Mouse (Mus musculus) neural tube, embryonic 11.5 days (tissue): ENCODE measurements around the gene Acpp. TPM values are rescaled to one million over a fixed set of nuclear protein-coding genes. Genes with fewer than 3 reads are reported as not detected.
"Not testable (repeated sequence)": the region's sequence is repeated elsewhere in the genome, so short reads cannot be mapped to it uniquely, and the experiment has no call there.

ENCODE experiments used
- ATAC-seq: fragments of 200-750 bp; cut with Nextera tagmentation; 2 replicates; pipeline ENCODE4 v1.8.0; 2017; ENCODE audit warnings: moderate number of reproducible peaks, mild to moderate bottlenecking, moderate TSS enrichment, moderate library complexity; ENCODE audit not compliant: insufficient read depth, low FRiP score, low TSS enrichment
- DNase-seq: peaks from one replicate; pipeline ENCODE4 v3.0.0-alpha.2; 2015; ENCODE audit warnings: low spot score
- H3K27ac ChIP-seq: fragments of 300-500 bp; sonication (generic); 2 replicates; pipeline ENCODE4 v1.5.1; 2014; ENCODE audit warnings: low read depth, mild to moderate bottlenecking, low read length
- H3K27me3 ChIP-seq: fragments of 300-500 bp; sonication (generic); 2 replicates; pipeline ENCODE4 v1.6.1; 2014; ENCODE audit warnings: mild to moderate bottlenecking, low read length, mixed read lengths; ENCODE audit not compliant: control insufficient read depth, insufficient read depth
- H3K36me3 ChIP-seq: fragments of 300-500 bp; sonication (generic); 2 replicates; pipeline ENCODE4 v1.6.1; 2014; ENCODE audit warnings: mild to moderate bottlenecking, low read length, moderate library complexity, mixed read lengths; ENCODE audit not compliant: control insufficient read depth, insufficient read depth
- H3K4me1 ChIP-seq: fragments of 300-500 bp; sonication (generic); 2 replicates; pipeline ENCODE4 v1.6.1; 2014; ENCODE audit warnings: low read length, mixed read lengths; ENCODE audit not compliant: control insufficient read depth, insufficient read depth
- H3K4me2 ChIP-seq: fragments of 300-500 bp; sonication (generic); 2 replicates; pipeline ENCODE4 v1.6.1; 2014; ENCODE audit warnings: low read depth, mild to moderate bottlenecking, moderate library complexity
- H3K4me3 ChIP-seq: fragments of 300-500 bp; sonication (generic); 2 replicates; pipeline ENCODE4 v1.5.1; 2014; ENCODE audit warnings: low read depth, low read length
- H3K9ac ChIP-seq: fragments of 300-500 bp; sonication (generic); 2 replicates; pipeline ENCODE4 v1.6.1; 2014; ENCODE audit warnings: mild to moderate bottlenecking, low read length
- H3K9me3 ChIP-seq: fragments of 300-500 bp; sonication (generic); 2 replicates; pipeline ENCODE4 v1.6.1; 2016; ENCODE audit warnings: low read length; ENCODE audit not compliant: control insufficient read depth
- WGBS: fragments of 180-500 bp; shearing (Covaris S2); extraction: QIAGEN DNeasy Blood & Tissue Kit; methylation state at CpG from one replicate; pipeline ENCODE4 v1.1.7; 2014; 5-methylcytosine and 5-hydroxymethylcytosine counted together
- polyA plus RNA-seq: library from polyadenylated mRNA; unstranded; fragments of >200 nt; fragmentation: Nextera tagmentation; extraction: Ambion mirVana; gene quantifications from 2 replicates; pipeline ENCODE4 v1.2.1, GENCODE M21; 2014

The Acpp gene
- 0.20 and 0.45 TPM in 2 replicates for polyA plus RNA-seq

GRCm38 (mm10) chr9:104337183-104337931 lies at the start of gene Acpp:
Gene Acpp (minus strand): TSS chr9:104337748.
- no peak within 1 kb of the TSS for H3K9ac ChIP-seq
- WGBS: 24% methylated on average over 18 of the region's 18 CpGs
- no peak for ATAC-seq

GRCm38 (mm10) chr9:104382571-104383170 lies 45.1 kb upstream of the Acpp start:
- no peak overlapping the region for H3K27ac ChIP-seq
- H3K4me1 ChIP-seq: no peaks in the 10 kb centered on the region
- H3K36me3 ChIP-seq: no peaks in the 10 kb centered on the region
- H3K9ac ChIP-seq: no peak overlapping the region
- WGBS: 82% methylated on average over 6 of the region's 6 CpGs
- no peak overlapping the region for H3K4me3 ChIP-seq
- ATAC-seq (no peak), DNase-seq (no peak)
- H3K9me3 ChIP-seq: no peaks in the 10 kb centered on the region
- no peak overlapping the region for H3K4me2 ChIP-seq
- H3K27me3 ChIP-seq: no peaks in the 10 kb centered on the region

More at GRCm38 (mm10) chr9:104337183-104337931, at the start of gene Acpp:
- H3K27ac ChIP-seq: no peak within 1 kb of the TSS
- peak within 1 kb of the TSS; percentile 0; the same call in 1 of the 2 replicates for H3K4me2 ChIP-seq
- H3K9me3 ChIP-seq: no peaks in the 10 kb centered on the region
- H3K27me3 ChIP-seq: no peaks in the 10 kb centered on the region
- no peaks in the 10 kb centered on the region for H3K4me1 ChIP-seq
- H3K36me3 ChIP-seq: no peaks in the 10 kb centered on the region
- DNase-seq: peak; percentile 27
- no peak within 1 kb of the TSS for H3K4me3 ChIP-seq

- 68% methylated on average over 9 of the region's 9 CpGs for WGBS
- DNase-seq (no peak), ATAC-seq (no peak)
These were observed 42.1 kb upstream of the Acpp start for GRCm38 (mm10) chr9:104379532-104380162.

GRCm38 (mm10) chr9:104375573-104375972 lies 38.0 kb upstream of the Acpp start:
- Histone ChIP-seq H3K4me3 (no peak overlapping the region), H3K9me3 (no peaks in the 10 kb centered on the region), H3K27ac (no peak overlapping the region), H3K9ac (no peak overlapping the region), H3K4me1 (no peaks in the 10 kb centered on the region), H3K36me3 (no peaks in the 10 kb centered on the region), H3K27me3 (no peaks in the 10 kb centered on the region), H3K4me2 (no peak overlapping the region)
- ATAC-seq (no peak), DNase-seq (no peak)
- WGBS: 50% methylated on average over 3 of the region's 3 CpGs

More at GRCm38 (mm10) chr9:104379532-104380162, 42.1 kb upstream of the Acpp start:
- H3K4me2 ChIP-seq: no peak overlapping the region
- H3K4me3 ChIP-seq: no peak overlapping the region
- H3K9me3 ChIP-seq: no peaks in the 10 kb centered on the region
- no peaks in the 10 kb centered on the region for H3K4me1 ChIP-seq
- H3K9ac ChIP-seq: no peak overlapping the region
- no peak overlapping the region for H3K27ac ChIP-seq
- H3K36me3 ChIP-seq: no peaks in the 10 kb centered on the region
- H3K27me3 ChIP-seq: no peaks in the 10 kb centered on the region

GRCm38 (mm10) chr9:104373253-104373652 lies 35.7 kb upstream of the Acpp start:
- peak; percentile 48 for DNase-seq
- no peaks in the 10 kb centered on the region for H3K36me3 ChIP-seq
- no peaks in the 10 kb centered on the region for H3K4me1 ChIP-seq
- H3K9me3 ChIP-seq: no peaks in the 10 kb centered on the region
- H3K27me3 ChIP-seq: no peaks in the 10 kb centered on the region
- 26% methylated on average over 6 of the region's 6 CpGs for WGBS
- ATAC-seq: no peak
- H3K27ac ChIP-seq: no peak overlapping the region
- no peak overlapping the region for H3K4me3 ChIP-seq
- H3K4me2 ChIP-seq: no peak overlapping the region
- no peak overlapping the region for H3K9ac ChIP-seq

- DNase-seq: no peak
- Histone ChIP-seq H3K4me1 (no peaks in the 10 kb centered on the region), H3K27ac (no peak overlapping the region), H3K36me3 (no peaks in the 10 kb centered on the region), H3K9me3 (0 out of 2 replicates have a peak, but pooled peaks cover 2% of the 10 kb centered on the region), H3K27me3 (no peaks in the 10 kb centered on the region), H3K4me2 (no peak overlapping the region), H3K9ac (no peak overlapping the region), H3K4me3 (no peak overlapping the region)
- 96% methylated on average over 2 of the region's 2 CpGs for WGBS
- no peak for ATAC-seq
These were observed 29.4 kb upstream of the Acpp start for GRCm38 (mm10) chr9:104366983-104367382.

GRCm38 (mm10) chr9:104361951-104362350 lies 24.4 kb upstream of the Acpp start:
- not testable (repeated sequence) for H3K36me3 ChIP-seq, H3K27ac ChIP-seq, ATAC-seq, H3K4me1 ChIP-seq, H3K4me3 ChIP-seq, H3K9me3 ChIP-seq, H3K4me2 ChIP-seq, H3K27me3 ChIP-seq, DNase-seq, H3K9ac ChIP-seq
- 100% methylated on average over 1 of the region's 1 CpGs for WGBS

- H3K4me3 ChIP-seq: no peak overlapping the region
- H3K9ac ChIP-seq: no peak overlapping the region
- H3K27ac ChIP-seq: no peak overlapping the region
- no peaks in the 10 kb centered on the region for H3K4me1 ChIP-seq
- H3K36me3 ChIP-seq: no peaks in the 10 kb centered on the region
- no peak overlapping the region for H3K4me2 ChIP-seq
- ATAC-seq (no peak), DNase-seq (no peak)
- 75% methylated on average over 17 of the region's 17 CpGs for WGBS
- no peaks in the 10 kb centered on the region for H3K27me3 ChIP-seq
- no peaks in the 10 kb centered on the region for H3K9me3 ChIP-seq
These were observed 23.7 kb upstream of the Acpp start for GRCm38 (mm10) chr9:104361073-104361891.
